Mouse (Mus musculus) common myeloid progenitor, adult 5-6 weeks (primary cell): ENCODE results near the gene Ncbp3. TPM values are rescaled to one million over a fixed set of nuclear protein-coding genes. Genes with fewer than 3 reads are reported as not detected.
"Not testable (repeated sequence)": the region's sequence is repeated elsewhere in the genome, so short reads cannot be mapped to it uniquely, and the experiment has no call there.

ENCODE experiments used
- ATAC-seq: replicated peaks from 2 replicates; pipeline ENCODE4 v1.8.0; 2016; ENCODE audit warnings: low read depth, mild to moderate bottlenecking, moderate TSS enrichment, inconsistent platforms; ENCODE audit not compliant: poor library complexity, severe bottlenecking
- total RNA-seq: library from RNA; stranded (forward); fragments of 200-1000, 187-1606 nt; gene quantifications from 2 replicates; pipeline ENCODE4 v1.2.3, GENCODE M21; 2017

The Ncbp3 gene
- total RNA-seq, 1 experiment from 2014 or later, result 15.4 TPM

DNA sequence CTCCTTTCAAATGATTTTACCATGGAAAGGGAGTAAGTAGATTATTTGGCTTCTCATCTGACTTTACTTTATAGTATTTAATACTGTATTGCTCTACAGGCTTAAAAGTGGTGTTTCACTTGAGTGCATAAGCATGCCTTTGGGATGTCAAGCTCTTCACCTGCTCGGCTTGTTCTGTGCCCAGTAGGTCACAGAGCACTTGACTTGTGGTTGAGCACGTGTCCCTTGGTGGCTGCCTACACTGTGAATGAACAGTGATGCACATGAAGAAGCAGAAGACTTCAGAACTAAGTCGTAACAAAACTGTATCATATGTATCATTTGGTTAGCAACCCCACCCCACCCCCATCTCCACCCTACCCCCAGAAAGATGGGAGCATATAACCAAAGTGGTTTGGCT lies 32.7 kb downstream of the Ncbp3 start:
- ATAC-seq, result no peak

DNA sequence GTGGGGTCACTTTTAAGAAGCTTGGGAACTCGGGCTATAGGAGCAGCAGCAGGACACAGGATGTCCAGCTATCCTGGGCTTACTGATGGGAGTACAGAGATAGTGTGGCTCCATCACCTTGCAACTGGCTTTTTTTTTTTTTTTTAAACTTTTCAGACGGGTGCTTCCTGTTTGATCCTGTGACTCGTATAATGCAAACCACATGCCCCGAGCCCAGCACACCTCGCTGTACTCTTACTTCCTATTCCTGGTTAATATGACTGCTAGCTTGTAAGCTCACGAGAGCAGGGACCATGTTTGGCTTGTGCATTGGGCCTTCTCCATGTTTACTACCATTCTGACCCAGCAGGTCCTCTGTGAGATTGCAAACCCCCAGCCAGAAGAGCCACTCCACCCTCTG lies 36.7 kb downstream of the Ncbp3 start:
- peak; percentile 83 for ATAC-seq

DNA sequence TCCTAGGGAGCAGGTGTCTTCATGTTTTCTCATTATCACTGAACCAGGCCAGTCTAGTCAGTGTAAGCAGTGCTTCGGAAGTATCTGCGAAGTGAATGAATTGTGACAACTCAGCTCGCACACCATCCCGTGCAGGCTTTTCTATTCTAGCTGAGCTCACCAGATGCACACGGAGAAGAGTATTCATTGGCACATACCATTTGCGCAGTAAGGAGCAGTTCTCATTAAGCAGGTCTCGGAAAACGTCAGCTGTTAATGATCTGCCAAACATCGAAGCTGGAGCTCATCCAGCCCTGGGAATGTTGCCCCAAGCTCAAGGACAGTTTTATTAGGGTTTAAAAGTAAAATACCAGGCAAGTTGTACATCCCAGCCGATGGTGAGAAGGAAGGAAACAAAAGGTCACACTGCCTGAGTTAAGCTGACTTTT lies 37.2 kb downstream of the Ncbp3 start:
- ATAC-seq, result no peak

DNA sequence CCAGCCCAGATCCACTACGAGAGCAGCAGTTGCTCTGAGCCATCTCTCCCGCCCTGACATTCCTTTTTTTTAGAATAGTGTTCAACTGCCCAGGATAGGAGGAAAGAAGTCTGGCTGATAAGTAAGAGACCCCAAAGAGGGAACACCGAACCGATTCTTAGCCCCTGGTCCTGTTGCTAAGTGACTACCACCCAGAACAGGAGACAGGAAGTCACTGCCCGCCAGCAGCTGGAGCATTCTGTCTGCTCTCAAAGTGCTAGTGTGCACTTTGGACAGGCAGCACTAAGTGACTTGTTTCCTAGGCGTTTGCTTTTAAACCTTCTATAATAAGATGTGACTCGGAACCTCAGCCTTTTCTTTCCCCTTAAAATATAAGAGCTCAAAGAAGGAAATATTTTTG lies 37.8 kb downstream of the Ncbp3 start:
- ATAC-seq, result peak; percentile 38; the same call in 1 of the 2 replicates

DNA sequence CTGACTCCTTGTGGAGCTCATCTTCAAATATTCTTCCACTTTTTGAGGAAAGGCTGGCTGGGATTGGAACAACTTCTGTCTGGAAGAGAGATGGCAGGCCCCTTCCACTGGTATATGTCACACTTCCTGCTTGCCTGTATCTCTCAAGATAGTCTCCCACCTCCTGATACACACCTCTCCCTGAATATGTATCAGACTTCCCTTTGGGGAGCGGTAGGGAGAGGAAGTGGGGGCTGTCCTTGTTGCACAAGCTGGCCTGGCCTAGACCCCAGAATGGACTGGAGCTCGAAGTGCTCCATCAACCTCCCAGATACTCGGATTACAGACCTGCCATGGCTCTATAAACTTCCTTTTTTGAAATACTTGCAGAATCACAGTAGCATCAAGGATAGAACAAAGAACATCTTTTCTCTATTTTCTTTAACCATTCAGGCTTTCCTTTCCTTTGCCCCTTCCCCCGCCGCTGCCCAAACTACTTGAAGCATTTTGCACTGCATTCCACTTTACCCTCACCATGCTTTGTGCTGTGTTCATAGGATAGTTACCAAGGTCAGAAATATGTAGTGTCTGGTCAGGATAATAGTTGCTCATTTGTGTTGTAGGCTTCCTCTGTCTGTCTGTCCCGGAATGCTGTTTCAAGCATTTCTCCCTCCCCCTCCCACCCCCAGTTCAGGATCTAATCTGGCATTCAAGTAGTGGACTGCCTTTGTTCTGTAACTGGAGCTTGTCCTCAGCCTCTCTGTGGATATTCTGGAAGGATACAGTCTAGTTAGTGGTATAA lies 40.3 kb downstream of the Ncbp3 start:
- ATAC-seq, result peak; percentile 48

DNA sequence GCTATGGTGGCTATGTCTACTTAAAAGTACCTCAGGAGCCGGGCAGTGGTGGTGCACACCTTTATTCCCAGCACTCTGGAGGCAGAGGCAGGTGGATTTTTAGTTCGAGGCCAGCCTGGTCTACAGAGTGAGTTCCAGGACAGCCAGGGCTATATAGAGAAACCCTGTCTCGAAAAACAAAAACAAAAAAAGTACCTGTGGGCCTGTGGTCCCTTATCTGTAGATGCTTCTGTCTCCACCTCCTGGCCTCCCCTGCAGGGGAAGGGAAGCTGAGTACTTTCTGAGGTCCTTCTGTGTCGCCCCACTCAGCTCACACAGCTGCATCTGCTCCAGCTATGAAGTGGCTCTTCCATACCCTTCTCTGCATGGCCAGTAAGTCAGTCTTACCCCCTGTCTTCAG lies 42.7 kb downstream of the Ncbp3 start, which contains the start of gene Itgae:
TSS of gene Itgae (plus strand) at position 301 of the 400 bp plus-strand sequence.
- ATAC-seq, result no peak

DNA sequence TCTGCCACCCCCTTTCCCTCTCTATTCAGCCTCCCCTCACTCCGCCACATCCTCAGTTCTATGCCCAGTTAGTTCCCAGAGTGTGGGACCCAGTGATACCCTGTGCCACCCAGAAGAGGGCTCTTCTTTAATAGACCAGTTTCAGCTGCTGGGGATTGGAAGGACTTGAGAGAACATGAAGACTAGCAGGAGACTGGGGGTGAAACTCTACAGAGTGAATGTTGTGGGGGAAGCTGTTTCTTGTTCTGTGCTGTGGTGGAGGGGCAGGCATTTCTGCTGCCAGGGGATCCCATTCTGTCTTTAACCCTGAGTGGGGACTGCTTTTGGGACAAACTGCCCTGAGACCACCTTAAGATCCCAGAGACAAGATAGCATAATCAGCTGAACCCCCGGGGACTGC lies 43.2 kb downstream of the Ncbp3 start:
- no peak for ATAC-seq

DNA sequence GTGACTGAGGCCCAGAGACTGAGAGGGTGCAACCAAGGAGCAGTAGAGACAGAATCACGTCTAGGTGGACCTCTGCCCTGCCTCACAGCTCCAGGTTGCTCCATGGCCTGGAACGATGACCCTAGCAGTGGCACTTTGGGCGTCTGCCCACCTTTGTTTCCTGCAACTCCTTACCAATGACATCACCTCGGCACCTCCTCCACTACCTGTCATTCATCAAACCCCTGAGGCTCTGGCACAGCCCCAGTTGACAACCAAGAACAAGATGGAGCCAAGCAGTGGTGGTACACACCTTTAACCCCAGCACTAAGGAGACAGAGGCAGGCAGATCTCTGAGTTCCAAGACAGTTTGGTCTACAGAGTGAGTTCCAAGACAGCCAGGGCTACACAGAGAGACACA lies 44.5 kb downstream of the Ncbp3 start:
- ATAC-seq, result no peak

DNA sequence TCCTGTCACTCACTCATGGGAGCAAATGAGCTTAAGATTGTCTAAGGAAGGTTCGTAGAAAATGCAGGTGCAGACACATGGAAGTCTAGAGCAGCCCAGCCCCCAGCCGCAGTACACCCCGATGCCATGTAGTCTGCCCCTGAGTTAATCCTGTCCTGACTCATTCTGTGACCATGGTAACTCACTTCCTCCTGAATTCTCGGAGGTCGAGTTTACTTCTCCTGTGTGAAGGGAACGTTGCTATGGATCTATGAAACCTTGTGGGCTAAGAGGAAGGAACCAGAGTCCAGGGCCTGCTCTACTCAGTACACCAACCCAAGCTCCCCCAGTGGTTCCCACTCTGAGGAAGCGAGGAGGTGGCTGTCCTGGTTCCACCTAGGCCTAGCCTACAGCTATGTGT lies 45.3 kb downstream of the Ncbp3 start:
- ATAC-seq, result peak; percentile 78

DNA sequence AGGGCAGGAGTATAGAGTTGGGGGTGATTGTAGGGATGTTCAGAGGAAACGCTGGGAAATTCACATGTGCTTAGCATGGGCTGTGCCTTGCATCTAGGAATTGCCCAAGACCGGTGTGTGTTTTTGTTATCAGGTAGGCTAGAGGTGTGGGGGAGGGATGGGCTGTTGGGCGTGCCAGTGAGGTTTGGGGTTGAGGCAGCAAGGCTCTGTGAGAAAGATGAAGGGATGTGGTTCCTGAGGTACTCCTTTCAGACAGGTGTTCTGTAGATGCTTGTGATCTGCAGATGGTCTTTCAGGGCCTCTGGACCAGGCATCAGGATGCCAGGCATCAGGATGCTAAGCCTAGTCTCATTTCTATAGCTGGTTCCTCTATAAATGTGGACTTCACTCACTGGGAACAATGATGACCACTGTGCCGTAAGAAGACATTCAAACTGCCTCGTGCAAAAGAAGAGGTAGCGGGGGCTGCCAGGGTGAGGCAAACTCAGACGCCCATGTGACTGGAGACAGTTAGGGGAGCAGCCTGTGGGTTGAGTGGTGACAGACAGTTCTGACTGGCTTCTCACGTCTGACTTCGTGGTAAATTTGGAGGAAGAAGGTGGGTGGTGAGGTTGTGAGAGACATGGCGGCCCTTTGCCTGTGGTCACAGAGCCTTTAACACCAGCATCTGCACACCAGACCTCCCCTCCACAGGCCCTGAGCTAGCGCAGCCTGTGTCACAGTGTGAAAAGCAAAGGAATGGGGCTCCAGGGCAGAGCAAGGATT lies 46.8 kb downstream of the Ncbp3 start:
- ATAC-seq, result peak; percentile 56

DNA sequence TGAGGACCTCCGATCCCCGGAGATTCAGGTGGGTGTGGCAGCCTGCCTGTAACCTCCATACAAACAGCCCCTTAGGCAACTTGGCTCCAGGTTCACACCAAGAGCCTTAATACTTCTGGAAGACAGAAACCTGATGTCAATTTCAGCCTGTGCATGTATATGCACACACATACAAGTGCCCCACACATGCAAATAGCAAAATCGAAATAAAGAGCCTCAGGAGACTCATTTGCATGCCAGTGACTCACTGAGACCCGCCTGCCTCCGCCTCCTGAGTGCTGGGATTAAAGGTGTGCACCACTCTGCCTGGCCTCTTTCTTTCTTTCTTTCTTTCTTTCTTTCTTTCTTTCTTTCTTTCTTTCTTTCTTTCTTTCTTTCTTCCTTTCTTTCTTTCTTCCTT lies 51.3 kb downstream of the Ncbp3 start:
- no peak for ATAC-seq

DNA sequence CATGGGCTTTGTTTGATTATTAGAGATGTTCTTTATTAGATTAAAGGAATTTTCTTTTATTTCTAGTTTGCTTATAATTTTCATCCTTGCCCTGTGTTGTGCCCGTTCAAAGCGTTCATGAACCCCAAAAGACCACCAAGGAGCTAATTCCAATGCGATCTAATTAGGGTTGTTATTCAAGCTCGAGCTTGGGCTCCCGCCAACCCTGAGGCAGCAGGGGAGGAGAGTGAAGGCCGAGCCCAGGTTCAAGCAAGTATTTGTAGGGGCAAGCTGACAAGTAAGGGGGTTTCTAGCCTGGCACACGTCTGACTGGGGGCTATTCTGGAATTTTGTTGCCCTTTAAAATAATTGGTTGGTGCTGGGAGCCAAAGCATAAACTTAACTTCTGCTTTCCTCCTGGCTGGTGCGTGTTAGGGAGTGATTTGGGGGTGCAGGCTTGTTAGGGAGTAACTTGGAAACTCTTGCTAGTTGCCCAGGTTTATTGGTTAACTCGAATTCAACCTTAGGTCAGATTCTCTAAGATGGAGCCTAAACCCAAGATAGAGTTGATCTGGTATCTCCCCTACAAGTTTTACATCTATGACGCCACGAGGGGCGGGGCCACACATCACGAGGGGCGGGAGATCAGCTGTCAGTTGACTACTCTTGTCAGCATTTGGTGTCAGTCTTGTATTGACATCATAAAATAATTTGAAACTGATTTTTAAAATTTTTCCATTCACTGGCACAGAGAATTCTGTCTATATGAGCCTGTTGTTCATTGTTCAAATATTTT lies 52.6 kb downstream of the Ncbp3 start:
- no peak for ATAC-seq

DNA sequence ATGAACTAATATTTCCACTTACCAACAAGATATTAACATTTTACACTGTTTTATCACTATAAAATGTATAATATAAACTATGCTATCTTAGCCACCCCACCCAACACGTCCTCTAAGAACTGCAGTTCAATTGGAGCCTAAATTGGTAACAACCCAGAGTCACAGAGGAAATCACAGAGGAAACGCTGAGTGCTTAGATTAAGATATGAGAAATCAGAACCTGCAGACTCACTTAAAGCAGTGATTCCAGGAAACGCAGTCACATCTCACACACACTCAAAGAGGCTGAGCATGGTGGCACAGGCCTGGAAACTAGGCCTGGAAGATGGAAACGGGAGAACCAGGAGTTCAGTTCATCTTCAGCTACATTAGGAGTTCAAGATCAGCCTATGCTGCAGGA lies 53.7 kb downstream of the Ncbp3 start:
- no peak for ATAC-seq

DNA sequence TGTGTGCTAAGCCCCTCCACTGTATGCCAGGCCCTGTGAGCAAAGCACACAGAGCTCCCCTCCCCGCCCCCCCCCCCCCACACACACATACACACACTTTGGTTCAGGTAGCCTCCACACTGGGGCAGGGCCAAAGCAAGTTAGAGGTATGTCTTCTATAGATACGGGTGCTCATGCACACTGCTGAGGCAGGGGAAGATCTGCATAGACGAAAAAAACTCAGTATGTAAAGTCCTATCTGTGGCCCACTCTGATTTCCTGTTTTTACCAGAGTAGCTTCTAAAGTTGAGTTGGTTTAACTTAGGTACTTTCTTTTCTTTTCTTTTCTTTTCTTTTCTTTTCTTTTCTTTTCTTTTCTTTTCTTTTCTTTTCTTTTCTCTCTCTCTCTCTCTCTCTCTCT lies 57.7 kb downstream of the Ncbp3 start:
- no peak for ATAC-seq

DNA sequence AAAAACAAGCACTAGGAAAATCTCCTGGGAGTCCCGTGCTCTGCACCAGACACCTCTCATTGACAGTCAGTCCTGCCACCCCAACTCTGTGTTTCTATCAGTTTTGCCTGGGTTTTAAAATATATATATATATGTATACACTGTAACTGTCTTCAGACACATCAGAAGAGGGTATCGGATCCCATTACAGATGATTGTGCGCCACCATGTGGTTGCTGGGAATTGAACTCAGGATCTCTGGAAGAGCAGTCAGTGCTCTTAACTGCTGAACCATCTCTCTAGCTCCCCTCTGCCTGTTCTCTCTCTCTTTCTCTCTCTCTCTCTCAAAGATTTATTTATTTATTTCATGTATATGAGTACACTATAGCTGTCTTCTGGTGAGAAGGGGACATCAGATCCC lies 59.8 kb downstream of the Ncbp3 start:
- not testable (repeated sequence) for ATAC-seq

DNA sequence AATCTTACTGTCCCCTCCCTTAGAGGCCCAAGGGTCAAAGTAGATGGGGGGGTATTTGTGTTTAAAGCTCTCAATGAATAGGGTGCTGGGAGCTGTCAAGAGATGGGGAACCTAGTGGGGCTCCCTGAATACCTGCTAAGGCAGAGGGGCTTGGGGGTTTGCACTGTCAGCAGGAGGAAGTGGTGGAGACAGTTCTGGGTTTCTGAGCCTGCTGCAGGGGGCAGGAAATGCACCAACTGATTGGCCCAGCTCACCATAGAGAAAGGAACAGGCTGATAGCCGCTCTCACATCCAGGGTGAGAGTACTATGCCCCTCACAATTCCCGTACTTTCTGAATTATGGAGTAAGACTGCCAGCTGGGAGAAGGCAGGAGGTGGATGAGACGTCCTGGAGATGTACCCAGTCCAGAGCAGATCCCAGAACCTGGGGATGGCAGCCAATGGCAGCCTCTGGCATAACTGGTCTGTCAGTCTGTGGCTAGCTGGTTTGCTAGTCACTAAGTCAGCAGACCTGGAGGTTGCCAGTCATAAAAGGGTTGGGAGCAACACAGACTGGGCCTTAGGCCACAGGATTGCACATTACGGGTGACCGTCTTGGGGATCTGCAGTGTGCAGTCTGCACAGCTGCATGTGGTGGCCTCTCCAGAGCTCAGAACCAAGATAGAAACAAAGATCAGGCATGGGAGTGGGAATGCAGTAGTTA lies 60.8 kb downstream of the Ncbp3 start:
- ATAC-seq, result peak; percentile 77

DNA sequence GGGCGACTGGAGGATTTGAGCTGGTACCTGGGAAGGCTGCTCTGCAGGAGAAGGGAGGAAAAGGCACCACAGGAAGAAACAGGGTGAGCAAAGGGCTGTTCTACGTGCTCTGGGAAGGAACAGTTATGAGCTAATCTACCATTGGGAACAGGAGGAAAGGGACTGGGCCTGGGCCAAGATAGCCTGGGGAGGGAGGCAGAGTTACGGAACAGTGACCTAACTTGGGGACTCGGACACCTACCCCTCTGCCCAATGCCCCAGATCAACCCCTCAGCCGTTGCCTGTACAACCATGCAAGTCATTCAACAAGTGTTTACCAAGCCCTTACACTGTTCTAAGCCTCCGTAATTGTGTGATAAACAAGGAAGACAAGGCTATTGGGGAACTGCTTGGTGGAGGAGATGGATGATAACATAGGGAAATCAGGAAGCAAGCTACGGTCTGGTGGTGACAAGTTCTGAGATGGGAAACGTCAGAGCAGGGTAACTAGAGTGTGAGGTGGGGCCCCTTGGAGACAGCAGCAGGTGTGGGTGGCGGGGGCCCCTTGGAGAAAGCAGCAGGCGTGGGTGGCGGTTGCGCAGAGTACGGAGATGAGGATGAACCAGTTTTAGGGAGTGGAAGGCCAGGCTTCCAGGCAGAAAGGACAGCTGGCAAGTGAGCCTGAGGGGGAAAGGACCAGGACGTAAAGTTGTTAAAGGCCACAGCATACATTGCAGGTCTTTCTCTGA lies 61.5 kb downstream of the Ncbp3 start:
- 0 out of 2 replicates have a peak, but pooled peaks have one; percentile 10 for ATAC-seq

DNA sequence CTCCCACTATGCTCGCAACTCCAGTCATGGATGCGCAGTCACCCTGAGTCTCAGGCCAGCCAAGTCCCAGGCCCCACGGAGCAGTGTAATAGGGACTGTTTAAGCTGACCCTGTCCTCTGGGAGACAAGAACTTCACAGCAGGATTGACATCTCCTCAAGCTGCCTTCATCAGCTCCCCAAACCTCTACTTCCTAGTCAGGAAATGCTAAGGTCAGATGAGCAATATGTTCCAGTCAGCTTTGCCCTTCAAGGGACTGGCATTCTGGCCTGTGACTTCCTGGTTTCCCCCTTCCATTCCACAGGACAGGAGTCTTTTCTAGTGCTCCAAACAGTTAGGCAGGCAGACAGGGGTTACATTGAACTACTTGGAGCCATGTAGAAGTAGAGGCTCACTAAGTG lies 62.4 kb downstream of the Ncbp3 start:
- ATAC-seq, result no peak

DNA sequence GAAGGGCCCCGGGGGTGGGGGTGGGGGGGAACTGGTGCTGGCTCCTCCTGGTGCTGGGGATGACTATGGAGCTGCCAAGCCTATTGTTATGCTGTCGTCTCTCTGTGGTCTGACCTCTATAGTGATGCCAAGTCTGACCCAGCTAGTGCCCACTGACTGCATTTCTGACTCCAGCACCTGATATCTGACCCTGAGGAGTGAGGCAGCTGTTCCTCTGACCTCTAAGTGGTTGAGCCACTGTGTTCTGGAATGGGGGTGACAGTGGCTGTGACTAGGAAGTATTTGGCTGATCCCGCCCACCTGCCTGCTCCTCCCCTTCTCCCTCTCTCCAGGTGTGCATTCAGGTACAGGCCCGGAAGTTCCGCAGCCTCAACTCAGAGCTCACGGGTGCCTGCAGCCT lies 63.8 kb downstream of the Ncbp3 start:
- ATAC-seq, result no peak
